Mouse (Mus musculus): Measurements from ENCODE around the gene Olfr1411.

GRCm38 (mm10) chr1:92637501-92638172 lies 43.4 kb downstream of the Olfr1411 start:
- TF ChIP-seq POLR2A (IDR thresholded peaks at IDR 0.05; ENCODE audit: control insufficient read depth, low read depth, low read length) = no peak
- TF ChIP-seq CTCF (IDR thresholded peaks at IDR 0.05; ENCODE audit: control insufficient read depth, insufficient read depth, insufficient replicate concordance, low read depth, low read length) = no peak

Data from testis, adult 2 months (tissue).